Comparison of ENCODE assay signal across 28 mouse cellular contexts in the genomic region with DNA sequence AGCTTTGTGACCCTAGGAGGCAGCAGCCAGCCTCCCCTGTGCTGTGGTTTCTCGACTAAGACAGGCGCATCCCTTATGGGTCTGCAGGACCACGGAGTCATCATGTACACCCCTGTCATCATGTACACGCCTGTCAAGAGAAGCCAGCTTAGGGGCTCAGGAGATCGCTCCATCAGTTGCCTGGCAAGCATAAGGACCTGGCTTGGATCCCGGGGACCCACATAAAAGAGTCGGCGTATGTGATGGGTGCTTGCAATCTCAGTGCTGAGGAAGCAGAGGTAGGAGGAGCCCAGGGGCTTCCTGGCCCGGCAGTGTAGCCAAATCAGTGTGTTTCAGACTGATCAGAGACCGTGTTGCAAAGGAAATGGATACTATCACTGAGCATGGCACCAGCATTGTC. TPM values are rescaled to one million over a fixed set of nuclear protein-coding genes. Genes with fewer than 3 reads are reported as not detected.
DNase-seq lines count a peak whose midpoint lies in the region; ATAC-seq and TF ChIP-seq lines count a peak whose summit lies in the region.
"Had no signal": no experiment of that assay in that cellular context is flagged by ENCODE, and none has a peak within 500 bp of the region (broad histone marks: within the 10 kb centered on the region; RNA-seq: fewer than 3 reads in every experiment).

No protein-coding gene starts in this region.

- no peak for TF ChIP-seq CTCF in lung, postnatal 0 days (IDR thresholded peaks at IDR 0.05)

- no peak; the same call in 1 of the 2 replicates for TF ChIP-seq EP300 in lung, postnatal 0 days (IDR thresholded peaks at IDR 0.05)

- H3K36me3 ChIP-seq in forebrain, embryonic 14.5 days (ENCODE audit: control insufficient read depth, insufficient read depth, low read length), result no peaks in the 10 kb centered on the region
- H3K36me3 ChIP-seq in forebrain, embryonic 12.5 days (replicated peaks), result no peaks in the 10 kb centered on the region
- no peaks in the 10 kb centered on the region for H3K36me3 ChIP-seq in hindbrain, embryonic 10.5 days
- H3K36me3 ChIP-seq in hindbrain, embryonic 14.5 days (replicated peaks; ENCODE audit: control insufficient read depth, insufficient read depth), result no peaks in the 10 kb centered on the region
- H3K36me3 ChIP-seq in lung, postnatal 0 days (ENCODE audit: insufficient read depth, low read length), result no peaks in the 10 kb centered on the region
- H3K36me3 ChIP-seq: G1E; neural tube, embryonic 15.5 days had no signal

- 0 out of 2 replicates have a peak, but pooled peaks have one; percentile 21 for ATAC-seq in forebrain, embryonic 14.5 days
- ATAC-seq in forebrain, embryonic 12.5 days (ENCODE audit: low FRiP score), result no peak
- ATAC-seq in hindbrain, embryonic 14.5 days (ENCODE audit: low FRiP score), result no peak
- ATAC-seq in lung, postnatal 0 days, result 0 out of 2 replicates have a peak, but pooled peaks have one; percentile 3
- ATAC-seq: inflammation-experienced regulatory T-cells, adult 6 months; Patski had no signal

- no peak overlapping the region for H3K9ac ChIP-seq in forebrain, embryonic 14.5 days (ENCODE audit: low read length)
- H3K9ac ChIP-seq in forebrain, embryonic 12.5 days, result no peak overlapping the region
- no peak overlapping the region for H3K9ac ChIP-seq in hindbrain, embryonic 14.5 days
- no peak overlapping the region for H3K9ac ChIP-seq in lung, postnatal 0 days (replicated peaks; ENCODE audit: low read depth)
- H3K9ac ChIP-seq: neural tube, embryonic 15.5 days had no signal

- DNase-seq in forebrain, embryonic 14.5 days (ENCODE audit: low spot score), result peak; percentile 57
- DNase-seq in hindbrain, embryonic 10.5 days (ENCODE audit: low spot score), result no peak
- DNase-seq in hindbrain, embryonic 14.5 days (ENCODE audit: low spot score), result no peak
- no peak for DNase-seq in lung, postnatal 0 days (ENCODE audit: low spot score)
- no peak for DNase-seq in lung, postnatal 25 days (ENCODE audit: low spot score)
- no peak for DNase-seq in gastrocnemius, postnatal 10 days
- DNase-seq: adrenal gland, postnatal 36 days; B cell, adult 2 months; heart, postnatal 10 days; kidney, adult 18-20 months; kidney, postnatal 10 days; right cerebral cortex, adult 18-20 months; right cerebral cortex, postnatal 4 days; thymus, postnatal 14 days had no signal

- H3K4me3 ChIP-seq in forebrain, embryonic 14.5 days (ENCODE audit: low read depth, low read length), result no peak overlapping the region
- H3K4me3 ChIP-seq in forebrain, embryonic 12.5 days (replicated peaks), result no peak overlapping the region
- H3K4me3 ChIP-seq in hindbrain, embryonic 10.5 days, result no peak overlapping the region
- no peak overlapping the region for H3K4me3 ChIP-seq in hindbrain, embryonic 14.5 days (replicated peaks; ENCODE audit: low read length)
- no peak overlapping the region for H3K4me3 ChIP-seq in lung, postnatal 0 days (ENCODE audit: low read depth, low read length)
- H3K4me3 ChIP-seq: neural tube, embryonic 15.5 days had no signal

- H3K27ac ChIP-seq in forebrain, embryonic 14.5 days (ENCODE audit: low read depth, low read length), result no peak overlapping the region
- H3K27ac ChIP-seq in forebrain, embryonic 12.5 days, result no peak overlapping the region
- peak overlapping the region; percentile 70 for H3K27ac ChIP-seq in hindbrain, embryonic 10.5 days
- no peak overlapping the region for H3K27ac ChIP-seq in hindbrain, embryonic 14.5 days
- no peak overlapping the region for H3K27ac ChIP-seq in lung, postnatal 0 days (ENCODE audit: low read length)
- H3K27ac ChIP-seq: neural tube, embryonic 15.5 days had no signal

- no peaks in the 10 kb centered on the region for H3K27me3 ChIP-seq in forebrain, embryonic 14.5 days (replicated peaks; ENCODE audit: control insufficient read depth, insufficient read depth, low read length)
- 0 out of 2 replicates have a peak, but pooled peaks cover 3% of the 10 kb centered on the region for H3K27me3 ChIP-seq in forebrain, embryonic 12.5 days
- H3K27me3 ChIP-seq in hindbrain, embryonic 10.5 days (ENCODE audit: insufficient read depth, poor library complexity, severe bottlenecking), result peaks cover 8% of the 10 kb centered on the region; the same call in 1 of the 2 replicates
- no peaks in the 10 kb centered on the region for H3K27me3 ChIP-seq in hindbrain, embryonic 14.5 days (ENCODE audit: control insufficient read depth, insufficient read depth, low read length)
- H3K27me3 ChIP-seq in lung, postnatal 0 days (replicated peaks; ENCODE audit: insufficient read depth, low read length), result no peaks in the 10 kb centered on the region
- H3K27me3 ChIP-seq: CH12.LX, Patski had no signal

- H3K4me1 ChIP-seq in forebrain, embryonic 14.5 days (ENCODE audit: control insufficient read depth, insufficient read depth, low read length), result peaks cover 25% of the 10 kb centered on the region
- H3K4me1 ChIP-seq in forebrain, embryonic 12.5 days, result peaks cover 39% of the 10 kb centered on the region
- H3K4me1 ChIP-seq in hindbrain, embryonic 10.5 days (replicated peaks), result peaks cover 53% of the 10 kb centered on the region
- 0 out of 2 replicates have a peak, but pooled peaks cover 13% of the 10 kb centered on the region for H3K4me1 ChIP-seq in hindbrain, embryonic 14.5 days (replicated peaks; ENCODE audit: control insufficient read depth, insufficient read depth, low read length)
- peaks cover 10% of the 10 kb centered on the region for H3K4me1 ChIP-seq in lung, postnatal 0 days (ENCODE audit: insufficient read depth, low read depth, low read length)

- no peak overlapping the region for H3K4me2 ChIP-seq in forebrain, embryonic 14.5 days (ENCODE audit: low read length)
- H3K4me2 ChIP-seq in forebrain, embryonic 12.5 days, result no peak overlapping the region
- H3K4me2 ChIP-seq in hindbrain, embryonic 14.5 days (replicated peaks), result no peak overlapping the region
- no peak overlapping the region for H3K4me2 ChIP-seq in lung, postnatal 0 days (replicated peaks; ENCODE audit: low read depth, low read length)
- H3K4me2 ChIP-seq: midbrain, embryonic 11.5 days; neural tube, embryonic 15.5 days had no signal

- no peaks in the 10 kb centered on the region for H3K9me3 ChIP-seq in forebrain, embryonic 14.5 days (replicated peaks; ENCODE audit: control insufficient read depth, low read length)
- no peaks in the 10 kb centered on the region for H3K9me3 ChIP-seq in forebrain, embryonic 12.5 days
- H3K9me3 ChIP-seq in hindbrain, embryonic 10.5 days, result no peaks in the 10 kb centered on the region
- H3K9me3 ChIP-seq in hindbrain, embryonic 14.5 days (ENCODE audit: control insufficient read depth, low read length), result no peaks in the 10 kb centered on the region
- no peaks in the 10 kb centered on the region for H3K9me3 ChIP-seq in lung, postnatal 0 days (ENCODE audit: low read length)
- H3K9me3 ChIP-seq: neural tube, embryonic 15.5 days had no signal

- WGBS in forebrain, embryonic 14.5 days, result 63% methylated on average over 10 of the region's 10 CpGs
- 77% methylated on average over 10 of the region's 10 CpGs for WGBS in forebrain, embryonic 12.5 days
- 71% methylated on average over 10 of the region's 10 CpGs for WGBS in hindbrain, embryonic 10.5 days
- 51% methylated on average over 10 of the region's 10 CpGs for WGBS in hindbrain, embryonic 14.5 days
- 66% methylated on average over 10 of the region's 10 CpGs for WGBS in lung, postnatal 0 days

RNA-seq across cellular contexts. Expression of a gene that starts 9.4 kb away (rescaled TPM):
- polyA plus RNA-seq in forebrain, embryonic 14.5 days (2014; fragmentation: Nextera tagmentation; extraction: Ambion mirVana), result not detected in 2 replicates
- polyA plus RNA-seq in forebrain, embryonic 12.5 days (2016; fragmentation: Nextera tagmentation; extraction: Ambion mirVana), result not detected in 2 replicates
- 0.24 TPM in 1 of 2 replicates, not detected in the other for polyA plus RNA-seq in hindbrain, embryonic 10.5 days (2016; fragmentation: Nextera tagmentation; extraction: Ambion mirVana)
- not detected in 2 replicates for polyA plus RNA-seq in hindbrain, embryonic 14.5 days (2014; fragmentation: Nextera tagmentation; extraction: Ambion mirVana)
- polyA plus RNA-seq in lung, postnatal 0 days (2015; fragmentation: Nextera tagmentation; extraction: Ambion mirVana), result 0.18 TPM in 2 replicates
- total RNA-seq in gastrocnemius, postnatal 10 days (2021), result not detected
- total RNA-seq: adrenal gland, adult 18-20 months; adrenal gland, postnatal 36 days; CH12.LX; G1E; gastrocnemius, adult 18-20 months; heart, postnatal 10 days; layer of hippocampus, postnatal 10 days; left cerebral cortex, adult 8-10 months; liver, adult 2 months had no signal
- polyA plus RNA-seq: G1E; inflammation-experienced regulatory T-cells, adult 6 months; liver, adult 2 months; liver, embryonic 16.5 days; midbrain, embryonic 11.5 days; stomach, embryonic 14.5 days had no signal

Comparison
In these comparisons a context has a peak if more than half of its experiments do, and no peak if none do; other contexts are left out.
1. ATAC-seq: peak in forebrain, embryonic 14.5 days (single experiment) and lung, postnatal 0 days (single experiment); none in forebrain, embryonic 12.5 days (single experiment) and hindbrain, embryonic 14.5 days (single experiment).